Mouse (Mus musculus): ENCODE results near the gene Foxm1. TPM values are rescaled to one million over a fixed set of nuclear protein-coding genes. Genes with fewer than 3 reads are reported as not detected.
A peak's percentile ranks its signal among the peaks of the same experiment; 100 is the strongest.

Gene Foxm1
- polyA plus RNA-seq, 1 experiment from 2014 or later: 50.9 TPM

- 88% methylated on average over 10 of the region's 10 CpGs for WGBS
- no peaks in the 10 kb centered on the region for H3K27me3 ChIP-seq (ENCODE audit: control insufficient read depth, insufficient read depth, low read length)
- no peaks in the 10 kb centered on the region for H3K4me1 ChIP-seq (ENCODE audit: control insufficient read depth, insufficient read depth, low read length)
- no peaks in the 10 kb centered on the region for H3K9me3 ChIP-seq (ENCODE audit: control insufficient read depth, low read length)
- no peak overlapping the region for H3K4me2 ChIP-seq (ENCODE audit: low read depth, severe bottlenecking)
- ATAC-seq (ENCODE audit: insufficient number of reproducible peaks, low FRiP score, low TSS enrichment, low read depth) (no peak), DNase-seq (ENCODE audit: low spot score) (no peak)
- no peaks in the 10 kb centered on the region for H3K36me3 ChIP-seq (ENCODE audit: control insufficient read depth, insufficient read depth, low read length)
- no peak overlapping the region for H3K4me3 ChIP-seq (ENCODE audit: low read depth, low read length)
- H3K9ac ChIP-seq (ENCODE audit: low read length): no peak overlapping the region
- H3K27ac ChIP-seq (replicated peaks; ENCODE audit: low read depth, low read length): no peak overlapping the region
These were observed 17.1 kb upstream of the Foxm1 start for GRCm38 (mm10) chr6:128345623-128346022.

GRCm38 (mm10) chr6:128346782-128347181, 16.0 kb upstream of the Foxm1 start:
- Histone ChIP-seq H3K4me2 (ENCODE audit: low read depth, severe bottlenecking) (no peak overlapping the region), H3K9ac (ENCODE audit: low read length) (no peak overlapping the region), H3K27ac (replicated peaks; ENCODE audit: low read depth, low read length) (no peak overlapping the region), H3K9me3 (ENCODE audit: control insufficient read depth, low read length) (no peaks in the 10 kb centered on the region), H3K4me3 (ENCODE audit: low read depth, low read length) (no peak overlapping the region), H3K4me1 (ENCODE audit: control insufficient read depth, insufficient read depth, low read length) (no peaks in the 10 kb centered on the region), H3K27me3 (ENCODE audit: control insufficient read depth, insufficient read depth, low read length) (no peaks in the 10 kb centered on the region), H3K36me3 (ENCODE audit: control insufficient read depth, insufficient read depth, low read length) (0 out of 2 replicates have a peak, but pooled peaks cover 2% of the 10 kb centered on the region)
- ATAC-seq (ENCODE audit: insufficient number of reproducible peaks, low FRiP score, low TSS enrichment, low read depth): no peak
- no peak for DNase-seq (ENCODE audit: low spot score)
- 88% methylated on average over 6 of the region's 6 CpGs for whole genome bisulfite sequencing

DNA sequence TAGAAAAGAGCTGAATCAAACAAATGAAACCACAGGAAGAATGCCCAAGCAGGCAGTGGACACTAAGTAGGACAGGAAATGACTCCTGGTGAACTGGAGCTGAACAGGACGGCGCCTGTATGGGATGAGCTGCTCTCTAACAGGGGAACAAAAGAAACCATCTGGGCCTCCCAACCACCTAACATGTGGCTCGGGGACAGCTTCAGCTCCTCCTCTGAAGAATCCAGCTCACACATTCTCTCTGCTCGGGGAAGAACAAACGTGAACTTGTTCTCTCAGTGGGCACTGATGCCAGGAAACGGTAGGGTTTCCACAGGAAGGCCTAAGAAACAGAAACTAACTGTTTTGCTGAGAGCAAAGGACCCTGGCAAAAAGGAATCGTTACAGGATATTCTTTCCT, 13.1 kb upstream of the Foxm1 start:
- no peak overlapping the region for H3K27ac ChIP-seq (replicated peaks; ENCODE audit: low read depth, low read length)

DNA sequence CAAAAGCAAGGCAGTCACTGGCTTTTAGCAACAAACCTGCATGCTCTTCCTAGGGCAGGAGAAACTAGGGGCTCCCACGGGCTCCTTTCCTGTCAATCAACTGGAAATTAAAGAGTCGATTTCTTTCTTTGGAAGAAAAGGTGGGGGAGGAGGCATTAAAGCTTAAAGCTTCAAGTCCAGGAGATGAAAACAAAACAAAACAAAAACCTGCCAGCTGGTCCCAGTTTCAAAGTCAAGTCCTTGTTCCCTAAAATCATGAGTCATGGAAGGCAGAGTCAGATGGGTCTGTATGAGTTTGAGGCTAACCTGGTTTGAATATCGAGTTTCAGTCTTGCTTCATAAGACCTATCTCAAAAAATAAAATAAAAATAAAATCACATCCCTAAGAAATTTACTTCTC, 8.6 kb upstream of the Foxm1 start:
- 70% methylated on average over 3 of the region's 3 CpGs for WGBS
- Histone ChIP-seq H3K4me1 (ENCODE audit: control insufficient read depth, insufficient read depth, low read length) (peaks cover 3% of the 10 kb centered on the region; the same call in 1 of the 2 replicates), H3K9ac (ENCODE audit: low read length) (no peak overlapping the region), H3K4me2 (ENCODE audit: low read depth, severe bottlenecking) (no peak overlapping the region), H3K9me3 (ENCODE audit: control insufficient read depth, low read length) (no peaks in the 10 kb centered on the region), H3K27me3 (ENCODE audit: control insufficient read depth, insufficient read depth, low read length) (no peaks in the 10 kb centered on the region), H3K36me3 (ENCODE audit: control insufficient read depth, insufficient read depth, low read length) (peaks cover 7% of the 10 kb centered on the region), H3K4me3 (ENCODE audit: low read depth, low read length) (no peak overlapping the region), H3K27ac (replicated peaks; ENCODE audit: low read depth, low read length) (no peak overlapping the region)
- ATAC-seq (ENCODE audit: insufficient number of reproducible peaks, low FRiP score, low TSS enrichment, low read depth) (no peak), DNase-seq (ENCODE audit: low spot score) (no peak)

More for the DNA sequence above, 13.1 kb upstream of the Foxm1 start:
- Histone ChIP-seq H3K4me1 (ENCODE audit: control insufficient read depth, insufficient read depth, low read length) (peaks cover 3% of the 10 kb centered on the region; the same call in 1 of the 2 replicates), H3K9ac (ENCODE audit: low read length) (no peak overlapping the region), H3K36me3 (ENCODE audit: control insufficient read depth, insufficient read depth, low read length) (0 out of 2 replicates have a peak, but pooled peaks cover 2% of the 10 kb centered on the region), H3K4me2 (ENCODE audit: low read depth, severe bottlenecking) (no peak overlapping the region), H3K27me3 (ENCODE audit: control insufficient read depth, insufficient read depth, low read length) (no peaks in the 10 kb centered on the region), H3K4me3 (ENCODE audit: low read depth, low read length) (no peak overlapping the region), H3K9me3 (ENCODE audit: control insufficient read depth, low read length) (no peaks in the 10 kb centered on the region)
- DNase-seq (ENCODE audit: low spot score) (no peak), ATAC-seq (ENCODE audit: insufficient number of reproducible peaks, low FRiP score, low TSS enrichment, low read depth) (no peak)
- 68% methylated on average over 7 of the region's 7 CpGs for WGBS

DNA sequence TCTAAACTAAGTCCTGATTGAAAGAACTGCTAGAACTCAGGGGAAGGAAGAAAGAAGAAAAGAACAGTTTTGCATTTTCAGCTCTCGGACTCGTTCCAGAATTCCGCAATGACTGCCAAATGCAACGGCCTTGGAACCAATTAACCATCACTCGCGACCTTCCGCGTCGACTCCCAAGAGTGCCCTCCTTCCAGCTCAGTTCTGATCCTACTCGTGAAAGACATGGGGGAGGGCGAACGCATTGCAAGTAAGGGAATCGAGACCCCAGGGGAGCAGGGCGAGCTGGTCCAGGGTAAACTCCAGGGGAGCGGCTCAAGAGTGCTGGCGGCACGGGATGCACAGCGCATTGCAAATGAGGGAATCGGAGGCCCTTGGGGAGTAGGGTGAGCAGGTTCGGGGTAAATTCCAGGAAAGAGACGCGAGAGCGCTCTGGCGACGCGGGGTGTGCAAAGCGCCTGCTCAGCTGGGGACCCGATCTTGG, 7.5 kb upstream of the Foxm1 start:
- Histone ChIP-seq H3K4me2 (ENCODE audit: low read depth, severe bottlenecking) (peak overlapping the region; percentile 60), H3K36me3 (ENCODE audit: control insufficient read depth, insufficient read depth, low read length) (peaks cover 7% of the 10 kb centered on the region), H3K9me3 (ENCODE audit: control insufficient read depth, low read length) (no peaks in the 10 kb centered on the region), H3K9ac (ENCODE audit: low read length) (peak overlapping the region; percentile 66), H3K4me3 (ENCODE audit: low read depth, low read length) (peak overlapping the region; percentile 83), H3K4me1 (ENCODE audit: control insufficient read depth, insufficient read depth, low read length) (peaks cover 3% of the 10 kb centered on the region; the same call in 1 of the 2 replicates), H3K27ac (replicated peaks; ENCODE audit: low read depth, low read length) (peak overlapping the region; percentile 11; the same call in 1 of the 2 replicates), H3K27me3 (ENCODE audit: control insufficient read depth, insufficient read depth, low read length) (no peaks in the 10 kb centered on the region)
- no peak; the same call in none of the 2 replicates for ATAC-seq (ENCODE audit: insufficient number of reproducible peaks, low FRiP score, low TSS enrichment, low read depth)
- no peak for DNase-seq (ENCODE audit: low spot score)
- under 1% methylated on average over 28 of the region's 28 CpGs for WGBS

- under 1% methylated on average over 42 of the region's 42 CpGs for WGBS
- H3K27me3 ChIP-seq (ENCODE audit: control insufficient read depth, insufficient read depth, low read length): no peaks in the 10 kb centered on the region
These were observed 6.9 kb upstream of the Foxm1 start, which contains the start of gene Tulp3 for GRCm38 (mm10) chr6:128355726-128356416. TSS of gene Tulp3 (minus strand) at chr6:128355851.

GRCm38 (mm10) chr6:128358999-128359398, 3.8 kb upstream of the Foxm1 start:
- H3K9ac ChIP-seq (ENCODE audit: low read length): no peak overlapping the region
- H3K36me3 ChIP-seq (ENCODE audit: control insufficient read depth, insufficient read depth, low read length): peaks cover 5% of the 10 kb centered on the region
- H3K27me3 ChIP-seq (ENCODE audit: control insufficient read depth, insufficient read depth, low read length): no peaks in the 10 kb centered on the region
- no peak for ATAC-seq (ENCODE audit: insufficient number of reproducible peaks, low FRiP score, low TSS enrichment, low read depth)
- H3K4me1 ChIP-seq (ENCODE audit: control insufficient read depth, insufficient read depth, low read length): peaks cover 12% of the 10 kb centered on the region
- DNase-seq (ENCODE audit: low spot score): peak; percentile 78
- H3K4me2 ChIP-seq (ENCODE audit: low read depth, severe bottlenecking): no peak overlapping the region
- H3K4me3 ChIP-seq (ENCODE audit: low read depth, low read length): no peak overlapping the region
- 34% methylated on average over 2 of the region's 2 CpGs for WGBS
- no peak overlapping the region for H3K27ac ChIP-seq (replicated peaks; ENCODE audit: low read depth, low read length)
- H3K9me3 ChIP-seq (ENCODE audit: control insufficient read depth, low read length): no peaks in the 10 kb centered on the region

More at GRCm38 (mm10) chr6:128355726-128356416, 6.9 kb upstream of the Foxm1 start, which contains the start of gene Tulp3:
- Histone ChIP-seq H3K4me2 (ENCODE audit: low read depth, severe bottlenecking) (peak within 1 kb of the TSS; percentile 60), H3K36me3 (ENCODE audit: control insufficient read depth, insufficient read depth, low read length) (peaks cover 6% of the 10 kb centered on the region), H3K4me1 (ENCODE audit: control insufficient read depth, insufficient read depth, low read length) (peaks cover 3% of the 10 kb centered on the region; the same call in 1 of the 2 replicates), H3K9ac (ENCODE audit: low read length) (peak within 1 kb of the TSS; percentile 66), H3K9me3 (ENCODE audit: control insufficient read depth, low read length) (no peaks in the 10 kb centered on the region), H3K27ac (replicated peaks; ENCODE audit: low read depth, low read length) (peak within 1 kb of the TSS; percentile 11; the same call in 1 of the 2 replicates), H3K4me3 (ENCODE audit: low read depth, low read length) (peak within 1 kb of the TSS; percentile 83)
- ATAC-seq (ENCODE audit: insufficient number of reproducible peaks, low FRiP score, low TSS enrichment, low read depth) (peak; percentile 99), DNase-seq (ENCODE audit: low spot score) (peak; percentile 99)

- Histone ChIP-seq H3K27me3 (ENCODE audit: control insufficient read depth, insufficient read depth, low read length) (no peaks in the 10 kb centered on the region), H3K4me2 (ENCODE audit: low read depth, severe bottlenecking) (peak overlapping the region; percentile 64), H3K36me3 (ENCODE audit: control insufficient read depth, insufficient read depth, low read length) (peaks cover 14% of the 10 kb centered on the region), H3K9me3 (ENCODE audit: control insufficient read depth, low read length) (no peaks in the 10 kb centered on the region), H3K9ac (ENCODE audit: low read length) (peak overlapping the region; percentile 95), H3K4me3 (ENCODE audit: low read depth, low read length) (peak overlapping the region; percentile 92), H3K4me1 (ENCODE audit: control insufficient read depth, insufficient read depth, low read length) (peaks cover 12% of the 10 kb centered on the region), H3K27ac (replicated peaks; ENCODE audit: low read depth, low read length) (peak overlapping the region; percentile 94)
- no peak for ATAC-seq (ENCODE audit: insufficient number of reproducible peaks, low FRiP score, low TSS enrichment, low read depth)
- no peak for DNase-seq (ENCODE audit: low spot score)
- 20% methylated on average over 9 of the region's 9 CpGs for WGBS
These were observed 866 bp upstream of the Foxm1 start for GRCm38 (mm10) chr6:128361901-128362300.

All from limb, embryonic 11.5 days (tissue).